8 mouse cellular contexts compared by ENCODE assay signal in the genomic region with DNA sequence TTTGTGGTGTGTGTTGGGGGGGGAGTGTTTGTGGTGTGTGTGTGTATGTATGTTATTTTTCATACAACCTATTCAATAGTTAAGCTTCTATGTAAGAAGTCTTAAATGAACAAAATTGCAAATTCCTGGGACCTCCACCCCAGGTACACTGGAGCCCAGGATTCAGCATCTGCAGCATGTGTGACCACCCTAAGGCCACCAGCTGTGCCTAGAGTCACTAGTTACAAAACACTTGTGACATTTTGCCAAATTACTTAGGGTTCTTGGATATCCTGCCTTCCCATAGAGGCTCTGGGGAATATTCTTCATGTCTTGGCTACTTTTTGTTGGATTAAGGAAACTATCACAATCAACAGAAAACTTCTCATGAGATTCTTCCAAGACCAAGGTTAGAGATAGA. TPM values are rescaled to one million over a fixed set of nuclear protein-coding genes. Genes with fewer than 3 reads are reported as not detected.
DNase-seq lines count a peak whose midpoint lies in the region; ATAC-seq and TF ChIP-seq lines count a peak whose summit lies in the region.

No protein-coding gene starts in this region.

- TF ChIP-seq CTCF in testis, adult 2 months (IDR thresholded peaks at IDR 0.05; ENCODE audit: control insufficient read depth, insufficient read depth, insufficient replicate concordance, low read depth, low read length), result no peak
- TF ChIP-seq CTCF in liver, postnatal 0 days (IDR thresholded peaks at IDR 0.05; ENCODE audit: low read depth), result no peak
- TF ChIP-seq CTCF in layer of hippocampus, adult 2 months (conservative IDR thresholded peaks at IDR 0.05), result no peak

- TF ChIP-seq EP300 in liver, postnatal 0 days (IDR thresholded peaks at IDR 0.05; ENCODE audit: low read depth), result no peak

- H3K27me3 ChIP-seq in testis, adult 2 months (ENCODE audit: control insufficient read depth, insufficient read depth, low read length), result no peaks in the 10 kb centered on the region
- peaks cover 17% of the 10 kb centered on the region for H3K27me3 ChIP-seq in liver, postnatal 0 days (ENCODE audit: insufficient read depth, low read length)

- H3K27ac ChIP-seq in testis, adult 2 months (ENCODE audit: control insufficient read depth, insufficient read depth, low read depth, low read length), result no peak overlapping the region
- H3K27ac ChIP-seq in liver, postnatal 0 days (ENCODE audit: low read depth), result no peak overlapping the region
- H3K27ac ChIP-seq in layer of hippocampus, adult 2 months, result no peak overlapping the region

- H3K4me1 ChIP-seq in testis, adult 2 months (ENCODE audit: control insufficient read depth, insufficient read depth, low read length), result peaks cover 3% of the 10 kb centered on the region; the same call in 1 of the 2 replicates
- no peaks in the 10 kb centered on the region for H3K4me1 ChIP-seq in liver, postnatal 0 days (ENCODE audit: insufficient read depth)

- no peak for ATAC-seq in liver, postnatal 0 days

- H3K4me3 ChIP-seq in testis, adult 2 months (ENCODE audit: control insufficient read depth, low read depth, low read length), result peak overlapping the region; percentile 56; the same call in 1 of the 2 replicates
- peak overlapping the region; percentile 52 for H3K4me3 ChIP-seq in liver, postnatal 0 days (ENCODE audit: low read depth, low read length)
- H3K4me3 ChIP-seq in layer of hippocampus, adult 2 months, result no peak overlapping the region

- TF ChIP-seq POLR2A in testis, adult 2 months (IDR thresholded peaks at IDR 0.05; ENCODE audit: control insufficient read depth, low read depth, low read length), result no peak

- H3K9me3 ChIP-seq in liver, postnatal 0 days (ENCODE audit: low read length), result no peaks in the 10 kb centered on the region

- H3K4me2 ChIP-seq in liver, postnatal 0 days (ENCODE audit: low read depth, low read length), result peak overlapping the region; percentile 63

- peak; percentile 91 for DNase-seq in heart, adult 11 months
- DNase-seq in heart, postnatal 4 days, result no peak
- no peak for DNase-seq in testis, postnatal 10 days (ENCODE audit: low spot score)
- no peak for DNase-seq in liver, postnatal 0 days
- DNase-seq in right cerebral cortex, adult 2 months (ENCODE audit: low spot score in 2 of 2), result no peak
- DNase-seq in layer of hippocampus, adult 2 months (ENCODE audit: low spot score in 2 of 2), result no peak
- no peak for DNase-seq in ovary, postnatal 14 days (ENCODE audit: low spot score)

- no peak overlapping the region for H3K9ac ChIP-seq in liver, postnatal 0 days (replicated peaks)

- no peaks in the 10 kb centered on the region for H3K36me3 ChIP-seq in testis, adult 2 months (ENCODE audit: control insufficient read depth, insufficient read depth, low read length)
- no peaks in the 10 kb centered on the region for H3K36me3 ChIP-seq in liver, postnatal 0 days (replicated peaks; ENCODE audit: insufficient read depth, low read length)

RNA-seq across cellular contexts. Expression of a gene that starts 1.6 kb away (rescaled TPM):
- total RNA-seq in heart, postnatal 4 days (2021), result under 1 TPM; 0.56 to 0.64 TPM
- 0.65 and 0.85 TPM in 2 replicates for polyA plus RNA-seq in testis, adult 2 months (2012; rRNA removed)
- 10.9 and 11.0 TPM in 2 replicates for polyA plus RNA-seq in liver, postnatal 0 days (2015; fragmentation: Nextera tagmentation; extraction: Ambion mirVana)
- under 1 TPM; 0.39 to 0.67 TPM for total RNA-seq in layer of hippocampus, adult 2 months (2021)
